Mouse (Mus musculus): ENCODE data around the gene Ift46.

Ift46 gene

GRCm38 (mm10) chr9:44767101-44768028, at the start of gene Ift46, which contains the start of gene Arcn1:
TSS of gene Ift46 (plus strand) at chr9:44767908.
TSS of gene Arcn1 (minus strand) at chr9:44767845.
- DNase-seq = peak; percentile 73 to 78

- DNase-seq = no peak
These were observed 48.6 kb upstream of the Ift46 start for GRCm38 (mm10) chr9:44718937-44719631.

GRCm38 (mm10) chr9:44719632-44720357, 47.9 kb upstream of the Ift46 start:
- no peak for DNase-seq

- DNase-seq = peak in 1 of 2 experiments; percentile 29
These were observed 47.2 kb upstream of the Ift46 start for GRCm38 (mm10) chr9:44720358-44721153.

GRCm38 (mm10) chr9:44721154-44721876, 46.4 kb upstream of the Ift46 start:
- peak; percentile 90 to 93 for DNase-seq

GRCm38 (mm10) chr9:44721877-44722186, 45.9 kb upstream of the Ift46 start:
- DNase-seq = no peak

GRCm38 (mm10) chr9:44722575-44722974, 45.1 kb upstream of the Ift46 start:
- no peak for DNase-seq

GRCm38 (mm10) chr9:44723008-44723407, 44.7 kb upstream of the Ift46 start:
- no peak for DNase-seq

GRCm38 (mm10) chr9:44723521-44724041, 44.1 kb upstream of the Ift46 start:
- DNase-seq = peak in 1 of 2 experiments; percentile 32

- peak in 1 of 2 experiments; percentile 28 for DNase-seq
These were observed 43.5 kb upstream of the Ift46 start for GRCm38 (mm10) chr9:44724223-44724622.

GRCm38 (mm10) chr9:44724665-44725064, 43.0 kb upstream of the Ift46 start:
- DNase-seq = no peak

- peak; percentile 67 to 68 for DNase-seq
These were observed 41.1 kb upstream of the Ift46 start for GRCm38 (mm10) chr9:44726431-44727146.

- DNase-seq = no peak
These were observed 40.3 kb upstream of the Ift46 start for GRCm38 (mm10) chr9:44727441-44727840.

- no peak for DNase-seq
These were observed 35.6 kb upstream of the Ift46 start for GRCm38 (mm10) chr9:44732130-44732549.

- DNase-seq = no peak
These were observed 34.7 kb upstream of the Ift46 start for GRCm38 (mm10) chr9:44732921-44733530.

GRCm38 (mm10) chr9:44733671-44734523, 33.8 kb upstream of the Ift46 start:
- DNase-seq = peak in 1 of 2 experiments; percentile 40

- peak; percentile 68 to 70 for DNase-seq
These were observed 32.9 kb upstream of the Ift46 start, which contains the start of gene Phldb1 for GRCm38 (mm10) chr9:44734524-44735494. TSS of gene Phldb1 (minus strand) at chr9:44735198.

GRCm38 (mm10) chr9:44735886-44736285, 31.8 kb upstream of the Ift46 start:
- no peak for DNase-seq

All from kidney, adult 8-10 months (tissue).